Mouse (Mus musculus) natural killer cell, adult 2 months (primary cell): Measurements from ENCODE around the gene Nudt14.

Experiments used
- DNase-seq, 2 experiments: peaks; one replicate each; pipeline ENCODE4 v3.0.0; 2022; ENCODE audit warnings: low spot score in 2 of 2

The Nudt14 gene

GRCm38 (mm10) chr12:112950040-112950760, 8.3 kb upstream of the Nudt14 start:
- peak; percentile 59 to 68 for DNase-seq

GRCm38 (mm10) chr12:112947307-112947706, 5.4 kb upstream of the Nudt14 start:
- peak in 1 of 2 experiments; percentile 48 for DNase-seq

- no peak for DNase-seq
Measured at GRCm38 (mm10) chr12:112943669-112944068, 1.7 kb upstream of the Nudt14 start.

- DNase-seq = no peak
Measured at GRCm38 (mm10) chr12:112941156-112941775, 658 bp downstream of the Nudt14 start.

GRCm38 (mm10) chr12:112940710-112941109, 1.2 kb downstream of the Nudt14 start:
- DNase-seq = no peak

GRCm38 (mm10) chr12:112940238-112940637, 1.7 kb downstream of the Nudt14 start:
- DNase-seq = no peak

GRCm38 (mm10) chr12:112938873-112939565, 2.9 kb downstream of the Nudt14 start:
- no peak for DNase-seq

GRCm38 (mm10) chr12:112938366-112938765, 3.6 kb downstream of the Nudt14 start:
- no peak for DNase-seq

- no peak for DNase-seq
Measured at GRCm38 (mm10) chr12:112937906-112938305, 4.0 kb downstream of the Nudt14 start.

- DNase-seq = no peak
Measured at GRCm38 (mm10) chr12:112932647-112933046, 9.3 kb downstream of the Nudt14 start.

- DNase-seq = no peak
Measured at GRCm38 (mm10) chr12:112929562-112930352, 12.2 kb downstream of the Nudt14 start, which contains the start of gene Jag2. Gene Jag2 (minus strand): TSS chr12:112929776.

- no peak for DNase-seq
Measured at GRCm38 (mm10) chr12:112928401-112929241, 13.3 kb downstream of the Nudt14 start.

- no peak for DNase-seq
Measured at GRCm38 (mm10) chr12:112927265-112927664, 14.7 kb downstream of the Nudt14 start.

GRCm38 (mm10) chr12:112925950-112926349, 16.0 kb downstream of the Nudt14 start:
- DNase-seq = no peak

- no peak for DNase-seq
Measured at GRCm38 (mm10) chr12:112922541-112922940, 19.4 kb downstream of the Nudt14 start.

- no peak for DNase-seq
Measured at GRCm38 (mm10) chr12:112921518-112921917, 20.4 kb downstream of the Nudt14 start.

GRCm38 (mm10) chr12:112917906-112918305, 24.0 kb downstream of the Nudt14 start:
- no peak for DNase-seq

GRCm38 (mm10) chr12:112917486-112917885, 24.4 kb downstream of the Nudt14 start:
- peak; percentile 20 to 37 for DNase-seq

- DNase-seq = no peak
Measured at GRCm38 (mm10) chr12:112916698-112917400, 25.1 kb downstream of the Nudt14 start.

GRCm38 (mm10) chr12:112915587-112915986, 26.3 kb downstream of the Nudt14 start:
- no peak for DNase-seq
